Mouse (Mus musculus) heart, postnatal 0 days (tissue): ENCODE results near the gene Endog.
"Not testable (repeated sequence)": the region's sequence is repeated elsewhere in the genome, so short reads cannot be mapped to it uniquely, and the experiment has no call there.

Source experiments
- CTCF ChIP-seq: IDR thresholded peaks from 2 replicates; pipeline ENCODE4 v1.5.1; 2016; ENCODE audit warnings: antibody characterized with exemption, control low read depth, low read depth
- EP300 ChIP-seq: IDR thresholded peaks from 2 replicates; pipeline ENCODE4 v1.6.1; 2016; ENCODE audit warnings: antibody characterized with exemption, low read depth

DNA sequence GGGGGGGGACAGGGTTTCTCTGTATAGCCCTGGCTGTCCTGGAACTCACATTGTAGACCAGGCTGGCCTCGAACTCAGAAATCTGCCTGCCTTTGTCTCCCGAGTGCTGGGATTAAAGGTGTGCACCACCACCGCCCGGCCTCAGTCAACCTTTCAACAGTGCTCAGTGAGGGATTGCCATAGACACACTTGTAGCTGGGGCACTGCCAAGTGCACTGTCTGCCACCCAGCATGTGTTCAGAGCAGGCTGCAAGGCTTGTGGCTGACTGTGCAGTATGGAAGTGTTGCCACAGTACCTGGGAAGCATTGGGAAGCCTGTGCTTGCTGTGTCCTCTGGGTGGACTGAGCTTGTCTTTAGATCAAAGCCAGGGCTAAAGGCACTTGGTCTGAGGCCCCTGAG, 31.3 kb upstream of the Endog start:
- not testable (repeated sequence) for TF ChIP-seq CTCF, EP300
